Comparison of ENCODE assay signal across 17 mouse cellular contexts in the genomic region with DNA sequence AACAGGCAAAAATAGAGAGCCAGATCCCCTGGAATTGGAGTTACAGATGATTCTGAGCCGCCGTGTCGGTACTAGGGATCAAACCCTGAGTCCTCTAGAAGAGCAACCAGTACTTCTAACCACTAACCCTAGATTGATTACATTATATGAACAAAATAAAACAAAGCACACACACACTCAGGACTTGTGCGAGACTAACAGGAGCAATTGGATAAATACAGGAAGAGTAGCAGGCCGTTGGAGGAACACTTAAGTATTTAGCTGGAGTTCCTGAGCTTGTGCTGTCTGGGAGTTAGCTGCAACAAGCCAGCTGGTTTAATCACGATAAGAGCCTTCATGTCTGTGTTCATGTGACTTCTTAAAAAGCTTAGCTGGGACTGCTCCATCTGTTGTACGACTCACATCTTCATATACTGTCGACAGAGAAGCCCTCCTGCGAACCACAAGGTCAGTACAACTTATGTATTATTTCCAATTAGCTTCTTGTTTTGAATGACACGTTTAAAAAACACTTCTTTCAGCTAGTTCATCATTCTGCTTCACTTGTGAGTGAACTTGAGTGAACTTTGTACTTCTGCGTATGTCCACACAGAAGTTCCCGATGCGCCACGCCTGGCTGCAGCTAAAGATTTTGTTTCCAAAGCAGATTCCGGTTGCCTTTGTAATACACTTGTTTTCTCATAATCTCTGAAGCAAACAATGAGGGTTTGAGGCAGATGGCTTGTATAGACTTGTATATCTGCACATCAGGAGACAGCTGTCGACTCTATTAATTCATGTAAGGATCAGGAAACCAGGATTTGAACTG. TPM values are rescaled to one million over a fixed set of nuclear protein-coding genes. Genes with fewer than 3 reads are reported as not detected.
A peak's percentile ranks its signal among the peaks of the same experiment; 100 is the strongest.
DNase-seq lines count a peak whose midpoint lies in the region; ATAC-seq and TF ChIP-seq lines count a peak whose summit lies in the region.
"Had no signal": no experiment of that assay in that cellular context is flagged by ENCODE, and none has a peak within 500 bp of the region (broad histone marks: within the 10 kb centered on the region; RNA-seq: fewer than 3 reads in every experiment).

TSS of gene Ubap1l (plus strand) at position 401 of the 808 bp plus-strand sequence.

- WGBS in liver, postnatal 0 days (ENCODE audit: insufficient replicate concordance): 78% methylated on average over 16 of the region's 16 CpGs

- TF ChIP-seq EP300 in liver, postnatal 0 days (IDR thresholded peaks at IDR 0.05; ENCODE audit: low read depth): no peak

- H3K4me1 ChIP-seq in liver, postnatal 0 days (ENCODE audit: insufficient read depth): no peaks in the 10 kb centered on the region
- H3K4me1 ChIP-seq: forebrain, embryonic 10.5 days; limb, embryonic 10.5 days; lung, embryonic 15.5 days; neural tube, embryonic 13.5 days had no signal

- no peak within 1 kb of the TSS for H3K4me3 ChIP-seq in layer of hippocampus, adult 2 months
- no peak within 1 kb of the TSS for H3K4me3 ChIP-seq in liver, postnatal 0 days (ENCODE audit: low read depth, low read length)
- H3K4me3 ChIP-seq: forebrain, embryonic 10.5 days; limb, embryonic 10.5 days; lung, embryonic 15.5 days; neural tube, embryonic 13.5 days had no signal

- 0 out of 2 replicates have a peak within 1 kb of the TSS, but pooled peaks have one; percentile 15 for H3K27ac ChIP-seq in layer of hippocampus, adult 2 months
- H3K27ac ChIP-seq in liver, postnatal 0 days (ENCODE audit: low read depth): peak within 1 kb of the TSS; percentile 44; the same call in 1 of the 2 replicates
- H3K27ac ChIP-seq: forebrain, embryonic 10.5 days; hindbrain, embryonic 14.5 days; limb, embryonic 10.5 days; lung, embryonic 15.5 days; neural tube, embryonic 13.5 days; stomach, postnatal 0 days had no signal

- H3K27me3 ChIP-seq in liver, postnatal 0 days (ENCODE audit: insufficient read depth, low read length): no peaks in the 10 kb centered on the region
- H3K27me3 ChIP-seq: lung, embryonic 15.5 days; neural tube, embryonic 13.5 days had no signal

- ATAC-seq in liver, postnatal 0 days: 0 out of 2 replicates have a peak, but pooled peaks have one; percentile 17
- ATAC-seq in megakaryocyte progenitor cell, adult 5-6 weeks (replicated peaks; ENCODE audit: poor library complexity): no peak

- intact Hi-C loops in heart, postnatal 36 days (cut with DNase I): no loop called here

- DNase-seq in heart, adult 11 months: peak; percentile 83
- DNase-seq in heart, postnatal 36 days: no peak
- DNase-seq in layer of hippocampus, adult 2 months (ENCODE audit: low spot score in 2 of 2): peak in 1 of 2 experiments; percentile 23
- no peak for DNase-seq in layer of hippocampus, adult 8-10 months (ENCODE audit: low spot score in 2 of 2)
- no peak for DNase-seq in brain, embryonic 14.5 days (ENCODE audit: low read depth)
- no peak for DNase-seq in liver, postnatal 0 days
- DNase-seq in right cerebral cortex, postnatal 14 days: no peak
- DNase-seq: cerebellum, adult 8-10 months; thymus, postnatal 4 days had no signal

- H3K4me2 ChIP-seq in liver, postnatal 0 days (ENCODE audit: low read depth, low read length): no peak within 1 kb of the TSS
- H3K4me2 ChIP-seq: hindbrain, embryonic 14.5 days; lung, embryonic 15.5 days; neural tube, embryonic 13.5 days had no signal

- H3K9ac ChIP-seq in liver, postnatal 0 days (replicated peaks): no peak within 1 kb of the TSS
- H3K9ac ChIP-seq: hindbrain, embryonic 14.5 days; lung, embryonic 15.5 days; neural tube, embryonic 13.5 days had no signal

- TF ChIP-seq CTCF in layer of hippocampus, adult 2 months (conservative IDR thresholded peaks at IDR 0.05): no peak
- TF ChIP-seq CTCF in brain, embryonic 14.5 days (IDR thresholded peaks at IDR 0.05; ENCODE audit: borderline replicate concordance, extremely low read depth, insufficient read depth, insufficient read length): no peak
- no peak for TF ChIP-seq CTCF in liver, postnatal 0 days (IDR thresholded peaks at IDR 0.05; ENCODE audit: low read depth)

- H3K36me3 ChIP-seq in liver, postnatal 0 days (replicated peaks; ENCODE audit: insufficient read depth, low read length): peaks cover 51% of the 10 kb centered on the region

- TF ChIP-seq POLR2A in brain, embryonic 14.5 days (IDR thresholded peaks at IDR 0.05; ENCODE audit: borderline replicate concordance, extremely low read depth, insufficient read depth, insufficient read length, poor library complexity, severe bottlenecking): no peak

- H3K9me3 ChIP-seq in liver, postnatal 0 days (ENCODE audit: low read length): no peaks in the 10 kb centered on the region
- H3K9me3 ChIP-seq: forebrain, embryonic 10.5 days; limb, embryonic 10.5 days; lung, embryonic 15.5 days; neural tube, embryonic 13.5 days had no signal

RNA-seq across cellular contexts. Expression of gene Ubap1l, which starts in this region (rescaled TPM):
- under 1 TPM in 1 of 2 experiments, not detected in 1; 0.25 TPM for total RNA-seq in heart, postnatal 36 days (2021)
- 1 to 10 TPM; 2.5 to 6.2 TPM for total RNA-seq in layer of hippocampus, adult 2 months (2021)
- 1 to 10 TPM; 3.3 to 7.4 (median 5.1) TPM for total RNA-seq in layer of hippocampus, adult 8-10 months (2022)
- polyA plus RNA-seq in brain, embryonic 14.5 days (2012; rRNA removed): 6.8 and 10.3 TPM in 2 replicates
- polyA plus RNA-seq in liver, postnatal 0 days (2015; fragmentation: Nextera tagmentation; extraction: Ambion mirVana): not detected in 2 replicates
- total RNA-seq in megakaryocyte progenitor cell, adult 5-6 weeks (2015): not detected in 2 replicates
- total RNA-seq in megakaryocyte progenitor cell, adult 5-6 weeks (2017): 0.57 TPM in 1 of 2 replicates, not detected in the other
- total RNA-seq: monocyte, adult 5-6 weeks had no signal
- polyA plus RNA-seq: stomach, postnatal 0 days had no signal

Comparison
In these comparisons a context has a peak if more than half of its experiments do, and no peak if none do; other contexts are left out.
1. Peak in ATAC-seq and H3K27ac ChIP-seq in liver, postnatal 0 days; RNA of the gene not detected or under 1 TPM.